Mouse (Mus musculus) adrenal gland, postnatal 10 days (tissue): Measurements from ENCODE around the gene Sfxn2. TPM values are rescaled to one million over a fixed set of nuclear protein-coding genes. Genes with fewer than 3 reads are reported as not detected.

Experiments used
- DNase-seq: peaks from one replicate; pipeline ENCODE4 v3.0.0; 2021; ENCODE audit warnings: mixed read lengths
- total RNA-seq, 2 experiments: library from RNA; stranded (reverse); gene quantifications; 2 replicates each; pipeline ENCODE4 v1.2.3; 2021

Gene Sfxn2
- total RNA-seq, 2 experiments from 2014 or later, result 11.2 to 16.4 TPM

- DNase-seq, result peak; percentile 83
Observed at GRCm38 (mm10) chr19:46628403-46628802, 55.2 kb downstream of the Sfxn2 start.

GRCm38 (mm10) chr19:46629807-46630206 is 56.6 kb downstream of the Sfxn2 start:
- no peak for DNase-seq

GRCm38 (mm10) chr19:46631637-46632036 is 58.5 kb downstream of the Sfxn2 start:
- no peak for DNase-seq

- no peak for DNase-seq
Observed at GRCm38 (mm10) chr19:46635766-46636165, 62.6 kb downstream of the Sfxn2 start.

GRCm38 (mm10) chr19:46637598-46637997 is 64.4 kb downstream of the Sfxn2 start:
- no peak for DNase-seq

- no peak for DNase-seq
Observed at GRCm38 (mm10) chr19:46639053-46639452, 65.9 kb downstream of the Sfxn2 start.

GRCm38 (mm10) chr19:46639496-46639895 is 66.3 kb downstream of the Sfxn2 start:
- DNase-seq, result no peak

GRCm38 (mm10) chr19:46640780-46641179 is 67.6 kb downstream of the Sfxn2 start:
- DNase-seq, result no peak

- DNase-seq, result peak; percentile 88
Observed at GRCm38 (mm10) chr19:46641420-46642085, 68.4 kb downstream of the Sfxn2 start.

- DNase-seq, result peak; percentile 60
Observed at GRCm38 (mm10) chr19:46642136-46642753, 69.1 kb downstream of the Sfxn2 start.

GRCm38 (mm10) chr19:46643236-46643635 is 70.1 kb downstream of the Sfxn2 start:
- DNase-seq, result no peak

GRCm38 (mm10) chr19:46644343-46644792 is 71.2 kb downstream of the Sfxn2 start:
- DNase-seq, result no peak

- DNase-seq, result peak; percentile 62
Observed at GRCm38 (mm10) chr19:46644793-46645602, 71.8 kb downstream of the Sfxn2 start.

- peak; percentile 56 for DNase-seq
Observed at GRCm38 (mm10) chr19:46646041-46646481, 72.9 kb downstream of the Sfxn2 start.

- no peak for DNase-seq
Observed at GRCm38 (mm10) chr19:46647254-46647653, 74.1 kb downstream of the Sfxn2 start.

Other genes with a start within 250 kb of the Sfxn2 start
- gene Psd, start 246.2 kb upstream of the Sfxn2 start, total RNA-seq, result 10 to 100 TPM in 1 of 2 experiments, 1 to 10 TPM in 1; 8.2 to 11.9 TPM
- 10 to 100 TPM in 1 of 2 experiments, 1 to 10 TPM in 1; 8.9 to 10.5 TPM for gene Fbxl15, start 245.2 kb upstream of the Sfxn2 start, total RNA-seq
- gene Cuedc2, start 234.7 kb upstream of the Sfxn2 start, total RNA-seq, result 10 to 100 TPM; 78.9 to 90.4 TPM
- gene Mfsd13a, start 232.2 kb upstream of the Sfxn2 start, total RNA-seq, result 1 to 10 TPM; 4.6 to 7.4 TPM
- gene 2310034G01Rik, start 223.1 kb upstream of the Sfxn2 start, total RNA-seq, result under 1 TPM; 0.33 to 0.58 TPM
- 100 to 1,000 TPM; 100 to 106 TPM for gene Actr1a, start 177.6 kb upstream of the Sfxn2 start, total RNA-seq
- gene Sufu, start 176.5 kb upstream of the Sfxn2 start, total RNA-seq, result 10 to 100 TPM; 21.5 to 23.4 TPM
- 10 to 100 TPM; 37.9 to 41.6 TPM for gene Trim8, start 71.7 kb upstream of the Sfxn2 start, total RNA-seq
- gene Arl3, start 167 bp upstream of the Sfxn2 start, total RNA-seq, result 10 to 100 TPM; 41.7 to 43.0 TPM
- 100 to 1,000 TPM; 122 to 123 TPM for gene Wbp1l, start 25.7 kb downstream of the Sfxn2 start, total RNA-seq
- gene Cyp17a1, start 99.8 kb downstream of the Sfxn2 start, total RNA-seq, result 1 to 10 TPM; 1.3 to 9.6 TPM
- gene Borcs7, start 116.5 kb downstream of the Sfxn2 start, total RNA-seq, result 10 to 100 TPM; 13.2 to 13.9 TPM
- 10 to 100 TPM; 55.2 to 62.9 TPM for gene As3mt, start 134.1 kb downstream of the Sfxn2 start, total RNA-seq
- gene Cnnm2, start 188.2 kb downstream of the Sfxn2 start, total RNA-seq, result 10 to 100 TPM; 13.2 to 23.4 TPM